Mouse (Mus musculus) neural tube, embryonic 15.5 days (tissue): ENCODE results near the gene Tarsl2. TPM values are rescaled to one million over a fixed set of nuclear protein-coding genes. Genes with fewer than 3 reads are reported as not detected.

Source experiments
- polyA plus RNA-seq: library from polyadenylated mRNA; unstranded; fragments of >200 nt; fragmentation: Nextera tagmentation; extraction: Ambion mirVana; gene quantifications from 2 replicates; pipeline ENCODE4 v1.2.1, GENCODE M21; 2015

Gene Tarsl2
- polyA plus RNA-seq, 1 experiment from 2014 or later: 22.3 TPM

Other genes with a start within 250 kb of the Tarsl2 start
- gene Tjp1, start 117.1 kb upstream of the Tarsl2 start, polyA plus RNA-seq: 26.3 and 29.7 TPM in 2 replicates
- gene Tm2d3, start 46.3 kb downstream of the Tarsl2 start, polyA plus RNA-seq: 80.8 and 90.8 TPM in 2 replicates
- 1.4 and 1.5 TPM in 2 replicates for gene Pcsk6, start 216.8 kb downstream of the Tarsl2 start, polyA plus RNA-seq